Mouse (Mus musculus): ENCODE results near the gene Atf6.

The Atf6 gene

DNA sequence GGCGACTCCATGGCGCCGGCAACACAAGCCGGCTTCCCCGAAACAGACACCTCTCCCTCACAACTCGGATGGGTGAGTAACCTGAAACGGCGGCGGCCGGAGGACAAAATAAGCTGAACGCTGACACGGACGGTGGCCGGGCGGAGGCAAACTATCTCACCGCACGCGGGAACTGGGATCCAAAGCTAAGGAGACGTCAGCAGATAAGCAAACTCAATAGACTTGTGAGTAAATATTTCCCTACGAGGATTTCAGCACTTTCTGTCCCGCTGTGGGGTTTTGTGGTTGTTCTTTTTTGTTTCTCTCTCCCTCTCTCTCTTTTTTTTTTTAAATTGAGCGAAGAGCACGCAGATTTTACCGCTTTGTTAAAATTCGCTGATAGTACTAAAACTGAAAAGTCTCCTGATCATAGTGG is at the start of gene Atf6:
Gene Atf6 (minus strand): TSS at position 81 of the 415 bp plus-strand sequence.
- peak; percentile 71 for ATAC-seq (ENCODE audit: insufficient number of reproducible peaks, low FRiP score, low TSS enrichment)

GRCm38 (mm10) chr1:170915657-170916056 is 48.1 kb upstream of the Atf6 start:
- no peak for ATAC-seq (ENCODE audit: insufficient number of reproducible peaks, low FRiP score, low TSS enrichment)

- ATAC-seq (ENCODE audit: insufficient number of reproducible peaks, low FRiP score, low TSS enrichment), result no peak
These were observed 45.5 kb upstream of the Atf6 start, which contains the start of gene Fcrlb for GRCm38 (mm10) chr1:170912891-170913615. Gene Fcrlb (minus strand): TSS chr1:170912941.

GRCm38 (mm10) chr1:170911907-170912660 is 44.5 kb upstream of the Atf6 start:
- no peak for ATAC-seq (ENCODE audit: insufficient number of reproducible peaks, low FRiP score, low TSS enrichment)

- ATAC-seq (ENCODE audit: insufficient number of reproducible peaks, low FRiP score, low TSS enrichment), result peak; percentile 74
These were observed 40.8 kb upstream of the Atf6 start for GRCm38 (mm10) chr1:170908341-170908740.

DNA sequence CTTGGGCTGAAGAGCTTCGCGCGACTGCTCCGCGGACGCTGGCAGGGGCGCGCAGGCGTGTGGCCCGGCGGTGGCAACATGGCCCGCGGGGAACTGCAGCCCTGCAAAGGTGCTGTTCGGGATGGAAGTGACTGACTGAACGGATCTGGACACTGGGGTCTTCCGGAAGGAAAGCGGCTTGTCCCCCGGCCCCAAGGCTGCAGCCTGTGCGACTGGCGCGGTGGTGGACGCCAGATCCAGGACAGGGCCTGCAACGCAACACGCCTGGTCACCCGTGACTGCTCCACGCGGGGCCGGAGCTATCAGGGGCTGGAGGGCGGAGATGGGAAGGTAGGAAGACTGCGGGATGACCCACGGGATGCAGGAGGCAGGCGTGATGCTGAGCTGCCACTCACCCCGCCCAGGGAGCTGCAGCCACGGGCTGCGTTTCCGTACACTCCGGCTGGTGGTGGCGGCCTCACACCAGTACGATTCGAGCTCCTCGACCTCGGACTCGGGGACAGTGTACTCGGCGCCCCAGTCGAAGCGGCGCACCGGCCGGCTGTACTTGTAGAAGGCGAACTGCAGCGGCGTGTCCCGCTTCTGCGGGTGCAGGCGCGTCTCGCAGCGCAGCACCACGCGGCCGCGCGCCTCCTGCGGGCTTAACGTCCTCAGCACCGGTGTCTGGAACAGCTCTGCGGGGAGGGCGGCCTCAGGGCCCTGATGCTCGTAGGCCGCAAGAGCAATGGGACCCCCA is 40.1 kb upstream of the Atf6 start:
- peak; percentile 73 for ATAC-seq (ENCODE audit: insufficient number of reproducible peaks, low FRiP score, low TSS enrichment)

GRCm38 (mm10) chr1:170907111-170907455 is 39.5 kb upstream of the Atf6 start:
- ATAC-seq (ENCODE audit: insufficient number of reproducible peaks, low FRiP score, low TSS enrichment), result no peak

GRCm38 (mm10) chr1:170903485-170903884 is 35.9 kb upstream of the Atf6 start:
- no peak for ATAC-seq (ENCODE audit: insufficient number of reproducible peaks, low FRiP score, low TSS enrichment)

GRCm38 (mm10) chr1:170901536-170902238 is 34.1 kb upstream of the Atf6 start:
- peak; percentile 77; the same call in 1 of the 2 replicates for ATAC-seq (ENCODE audit: insufficient number of reproducible peaks, low FRiP score, low TSS enrichment)

GRCm38 (mm10) chr1:170900799-170901467 is 33.4 kb upstream of the Atf6 start:
- ATAC-seq (ENCODE audit: insufficient number of reproducible peaks, low FRiP score, low TSS enrichment), result no peak

DNA sequence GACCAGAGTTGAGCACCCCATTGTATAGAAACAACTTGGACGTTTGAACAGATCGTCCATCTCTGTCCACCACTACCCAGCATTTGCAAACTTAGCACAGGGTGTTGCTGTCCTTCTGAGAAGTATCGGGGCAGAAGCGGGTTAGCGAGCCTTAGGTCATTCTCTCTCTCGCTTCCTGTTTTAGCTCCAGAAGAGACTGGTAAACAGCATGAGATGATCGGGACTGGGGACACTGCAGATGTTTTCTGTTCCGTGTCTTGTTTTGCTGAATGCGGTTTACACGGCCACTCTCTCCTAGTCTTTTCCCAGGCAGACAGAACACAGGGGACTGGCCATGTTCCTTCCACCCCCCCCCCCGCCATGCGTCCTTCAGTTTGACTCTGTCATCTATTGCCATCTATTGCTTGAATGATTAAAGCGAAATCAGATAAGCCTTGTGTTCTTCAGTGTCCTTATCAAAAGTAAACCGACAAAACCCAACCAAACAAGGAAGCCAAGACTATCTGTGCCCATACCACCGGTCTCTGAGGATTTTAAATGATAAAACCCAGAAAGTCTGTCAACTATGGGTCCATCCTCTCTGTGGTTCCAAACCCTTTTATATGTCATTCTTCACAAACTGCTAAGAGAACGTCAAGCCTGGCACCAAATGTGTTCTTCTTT is 31.0 kb upstream of the Atf6 start:
- ATAC-seq (ENCODE audit: insufficient number of reproducible peaks, low FRiP score, low TSS enrichment), result no peak

GRCm38 (mm10) chr1:170896651-170897281 is 29.2 kb upstream of the Atf6 start:
- no peak for ATAC-seq (ENCODE audit: insufficient number of reproducible peaks, low FRiP score, low TSS enrichment)

DNA sequence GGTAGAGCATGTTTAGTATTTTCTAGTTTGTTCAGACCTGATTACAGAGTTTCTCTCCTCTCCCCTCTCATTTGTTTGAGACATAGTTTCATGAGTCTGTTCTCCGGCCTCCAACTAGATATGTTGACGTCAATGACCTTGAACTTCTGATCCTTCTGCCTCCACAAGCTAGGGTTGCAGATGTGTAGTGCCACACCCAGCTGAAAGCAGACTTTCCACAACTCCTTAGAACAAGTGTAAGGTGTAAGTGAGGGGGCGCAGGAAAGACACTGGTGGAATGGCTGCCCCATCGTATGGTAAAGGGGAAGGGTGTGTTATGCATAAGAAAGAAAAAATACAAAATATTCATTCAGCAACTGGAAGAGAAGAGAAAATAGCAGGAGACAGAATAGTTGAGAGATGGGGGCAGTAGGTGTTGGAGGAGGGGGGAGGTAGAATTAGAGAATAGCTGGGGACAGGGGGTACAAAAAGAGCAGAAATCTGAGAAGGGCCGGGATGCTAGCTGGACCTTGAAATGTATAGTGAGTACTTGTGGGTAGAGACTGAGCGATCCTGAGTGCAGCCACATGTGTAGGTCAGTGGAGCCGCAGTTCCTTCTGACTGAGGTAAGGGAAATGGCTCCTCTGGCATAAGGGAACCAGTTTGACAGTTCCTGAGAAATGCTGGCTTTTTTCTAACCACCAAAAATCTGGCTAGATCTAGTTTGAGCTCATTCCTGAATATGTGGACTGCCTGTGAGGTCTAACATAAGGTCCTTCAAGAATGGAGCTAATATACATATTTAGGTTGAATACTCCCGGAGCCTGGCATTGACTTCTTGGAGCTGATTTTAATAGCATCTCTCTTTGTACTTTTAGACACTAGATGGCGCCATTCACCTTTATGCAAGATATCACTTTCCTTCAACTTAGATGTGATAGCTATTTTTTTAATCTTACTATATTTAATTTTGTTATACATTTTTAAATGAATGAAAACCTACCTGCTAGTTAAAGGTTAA is 27.3 kb upstream of the Atf6 start:
- ATAC-seq (ENCODE audit: insufficient number of reproducible peaks, low FRiP score, low TSS enrichment), result 0 out of 2 replicates have a peak, but pooled peaks have one; percentile 45

GRCm38 (mm10) chr1:170892279-170892678 is 24.7 kb upstream of the Atf6 start:
- ATAC-seq (ENCODE audit: insufficient number of reproducible peaks, low FRiP score, low TSS enrichment), result no peak

- no peak for ATAC-seq (ENCODE audit: insufficient number of reproducible peaks, low FRiP score, low TSS enrichment)
These were observed 24.1 kb upstream of the Atf6 start for GRCm38 (mm10) chr1:170891646-170892045.

DNA sequence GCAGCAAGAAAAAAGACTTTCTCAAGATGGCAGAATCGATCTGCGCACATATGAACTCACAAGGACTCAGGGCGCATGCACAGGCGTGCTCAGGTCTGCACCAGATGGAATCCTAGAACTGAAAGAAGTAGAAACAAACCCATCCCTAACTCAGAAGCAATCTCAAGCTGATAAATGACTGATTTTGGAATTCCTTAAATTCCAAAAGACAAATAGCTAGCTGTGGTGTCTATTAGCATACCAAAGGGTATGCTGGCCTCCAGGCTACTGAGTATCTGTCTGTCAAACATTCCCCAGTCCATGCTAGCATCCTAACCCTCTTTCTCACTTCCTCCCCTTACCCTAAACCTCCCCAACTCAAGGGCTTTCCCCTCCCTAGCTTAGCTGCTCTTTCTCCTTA is 21.7 kb upstream of the Atf6 start:
- no peak for ATAC-seq (ENCODE audit: insufficient number of reproducible peaks, low FRiP score, low TSS enrichment)

- no peak for ATAC-seq (ENCODE audit: insufficient number of reproducible peaks, low FRiP score, low TSS enrichment)
These were observed 18.5 kb upstream of the Atf6 start for GRCm38 (mm10) chr1:170886044-170886458.
